Mouse (Mus musculus) adrenal gland, adult 2 months (tissue): ENCODE results near the gene Ptges3. TPM values are rescaled to one million over a fixed set of nuclear protein-coding genes. Genes with fewer than 3 reads are reported as not detected.
"Not testable (repeated sequence)": the region's sequence is repeated elsewhere in the genome, so short reads cannot be mapped to it uniquely, and the experiment has no call there.

Experiments used
- DNase-seq: peaks from one replicate; pipeline ENCODE4 v3.0.0; 2021
- long read RNA-seq: library from polyadenylated mRNA; stranded (forward); transcript quantifications from one replicate; pipeline ENCODE4 v2.0.0, GENCODE M21; 2021
- polyA plus RNA-seq: library from polyadenylated mRNA; depleted of rRNA; stranded (reverse); fragments of >200 nt; gene quantifications from 2 replicates; pipeline ENCODE4 v1.2.3, GENCODE M21; 2012; rRNA removed
- total RNA-seq, 2 experiments: library from RNA; stranded (reverse); gene quantifications; 2 replicates each; pipeline ENCODE4 v1.2.3; 2021

Gene Ptges3
- total RNA-seq (100 to 1,000 TPM; 179 to 195 TPM), polyA plus RNA-seq (124 and 151 TPM in 2 replicates)
- long read RNA-seq, transcript Ptges3-201 (8 exons, 2,000 nt): major isoform, 128 of 133 reads
- long read RNA-seq, partial matches to known transcripts: 2 of 133 reads
- long read RNA-seq, other reads (novel, unspliced or antisense): 3 of 133 reads

DNA sequence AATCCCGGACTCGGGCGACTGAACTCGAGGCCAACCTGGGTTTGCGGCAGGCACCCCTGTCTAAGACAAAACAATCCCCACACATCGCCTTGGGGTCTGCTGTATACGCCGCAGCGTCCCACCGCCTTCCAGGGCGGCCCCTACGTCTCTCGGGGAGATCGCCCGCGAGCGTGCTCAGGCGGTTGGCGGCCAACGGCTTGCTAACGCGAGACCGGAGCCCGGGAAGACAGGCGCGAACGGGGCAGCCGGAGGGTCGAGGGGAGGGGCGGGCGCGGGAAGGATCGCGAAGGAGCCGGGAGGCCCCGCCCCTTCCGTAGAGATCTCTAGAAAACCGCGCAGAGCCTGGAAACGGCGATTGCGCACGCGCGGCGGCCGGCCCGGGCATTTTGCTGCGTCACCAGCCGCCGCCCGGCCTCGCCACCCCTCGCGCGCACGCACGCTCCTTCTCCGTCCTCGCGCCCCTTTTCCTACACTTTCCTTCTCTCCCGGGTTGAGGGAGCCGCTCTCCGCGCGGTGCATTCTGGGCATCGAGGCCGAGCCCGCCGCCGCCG lies at the start of gene Ptges3:
TSS of gene Ptges3 (plus strand) at position 354 of the 551 bp plus-strand sequence.
- peak; percentile 98 for DNase-seq

DNA sequence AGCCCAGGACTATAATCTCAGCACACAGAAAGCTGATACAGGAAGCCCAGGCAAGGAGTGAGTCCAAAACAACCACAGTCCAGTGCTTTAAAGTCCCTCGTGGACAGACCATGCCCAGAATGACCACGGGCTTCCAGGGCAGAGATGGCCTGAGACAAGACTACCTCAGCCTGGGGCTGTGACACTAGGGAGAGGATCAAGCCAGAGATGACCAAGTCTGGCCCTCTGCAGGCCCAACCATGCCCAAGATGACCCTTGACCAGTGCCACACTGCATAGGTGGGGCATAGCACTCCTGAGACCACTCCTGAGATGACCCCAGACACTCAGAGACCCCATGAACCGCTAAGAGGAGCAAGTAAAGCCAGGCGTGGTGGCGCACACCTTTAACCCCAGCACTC lies 49.0 kb upstream of the Ptges3 start:
- no peak for DNase-seq

DNA sequence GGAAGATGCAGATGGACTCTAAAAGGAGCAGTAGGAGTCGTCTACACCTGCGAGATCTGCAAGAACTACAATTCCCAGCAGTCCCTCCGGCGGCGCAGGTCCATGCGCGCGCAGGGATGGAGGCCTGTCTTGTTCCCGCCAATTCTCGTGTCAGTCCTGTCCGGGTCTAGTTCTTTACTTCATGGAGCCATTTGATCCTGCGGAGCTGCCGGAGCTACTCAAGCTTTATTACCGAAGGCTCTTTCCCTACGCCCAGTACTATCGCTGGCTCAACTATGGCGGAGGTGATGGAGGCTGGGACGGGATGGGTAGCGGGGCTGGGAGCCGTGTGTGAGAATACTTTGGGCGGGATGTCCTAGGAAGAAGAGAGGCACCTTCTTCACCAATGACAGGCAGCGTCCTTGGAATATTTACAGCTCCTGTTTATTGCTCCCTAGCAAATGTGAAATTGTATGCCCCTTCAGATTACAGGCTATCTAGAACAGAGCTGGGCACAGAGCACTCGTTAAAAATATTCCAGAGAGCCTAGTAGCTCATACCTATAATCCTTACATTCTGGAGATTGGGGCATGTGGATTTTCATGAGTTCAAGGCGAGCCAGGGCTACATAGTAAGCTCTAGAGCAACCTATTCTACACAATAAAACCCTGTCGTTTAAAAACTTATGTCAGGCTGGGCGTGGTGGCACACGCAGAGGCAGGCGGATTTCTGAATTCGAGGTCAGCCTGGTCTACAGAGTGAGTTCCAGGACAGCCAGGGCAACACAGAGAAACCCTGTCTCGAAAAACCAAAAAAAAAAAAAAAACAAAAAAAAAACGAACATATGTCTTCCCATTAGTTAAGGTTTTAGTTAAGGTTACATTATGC lies 43.5 kb upstream of the Ptges3 start, which contains the start of gene Prim1:
TSS of gene Prim1 (plus strand) at position 101 of the 867 bp plus-strand sequence.
- DNase-seq: peak; percentile 83

DNA sequence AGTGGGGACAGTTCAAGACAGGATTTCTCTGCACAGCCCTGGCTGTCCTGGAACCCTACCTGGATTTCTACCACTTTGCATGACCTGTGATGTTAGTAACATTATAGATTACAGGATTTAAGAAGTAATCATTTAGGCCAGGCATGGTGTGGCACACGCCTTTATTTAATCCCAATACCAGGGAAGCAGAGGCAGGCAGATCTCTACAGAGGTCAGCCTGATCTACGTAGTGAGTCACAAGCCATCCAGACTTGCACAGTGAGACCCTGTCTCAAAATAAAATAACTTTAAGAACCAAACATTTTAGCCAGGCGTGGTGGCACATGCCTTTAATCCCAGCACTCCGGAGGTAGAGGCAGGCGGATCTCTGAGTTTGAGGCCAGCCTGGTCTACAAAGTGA lies 36.6 kb upstream of the Ptges3 start:
- DNase-seq: no peak

DNA sequence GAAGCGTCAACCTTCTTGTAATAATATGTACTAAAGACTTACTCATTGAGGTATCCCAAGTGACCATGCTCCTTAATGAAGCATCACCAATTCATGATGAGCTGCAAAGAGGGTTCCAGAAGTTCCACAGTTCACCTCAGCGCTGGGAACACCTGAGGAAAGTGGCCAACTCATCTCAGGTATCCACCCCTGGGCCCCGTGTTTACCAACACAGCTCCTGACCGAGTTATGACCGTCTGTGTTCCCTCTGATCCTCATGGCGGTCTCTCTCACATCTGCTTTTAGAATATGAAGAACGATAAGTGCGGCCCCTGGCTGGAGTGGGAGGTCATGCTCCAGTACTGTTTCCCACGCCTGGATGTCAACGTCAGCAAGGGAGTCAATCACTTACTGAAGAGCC lies 35.3 kb upstream of the Ptges3 start:
- no peak for DNase-seq

DNA sequence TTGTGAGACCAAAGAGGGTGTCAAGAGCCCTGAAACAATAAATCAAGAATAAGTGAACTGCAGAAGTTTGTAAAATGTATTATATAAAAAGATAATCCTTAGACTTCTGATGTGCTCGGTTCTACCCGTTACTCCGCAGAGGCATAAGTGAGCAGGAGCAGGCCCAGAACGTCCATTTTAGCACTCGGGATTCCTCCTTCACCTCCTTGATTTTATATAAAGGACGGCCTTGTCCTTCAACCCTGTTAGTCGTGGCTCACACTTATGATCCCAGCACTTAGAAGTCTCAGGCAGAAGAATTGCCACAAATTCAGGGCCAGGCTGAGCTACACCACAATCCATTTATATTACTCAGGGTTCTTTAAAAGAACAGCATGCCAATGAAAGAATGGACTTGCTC lies 28.8 kb upstream of the Ptges3 start:
- DNase-seq: no peak

DNA sequence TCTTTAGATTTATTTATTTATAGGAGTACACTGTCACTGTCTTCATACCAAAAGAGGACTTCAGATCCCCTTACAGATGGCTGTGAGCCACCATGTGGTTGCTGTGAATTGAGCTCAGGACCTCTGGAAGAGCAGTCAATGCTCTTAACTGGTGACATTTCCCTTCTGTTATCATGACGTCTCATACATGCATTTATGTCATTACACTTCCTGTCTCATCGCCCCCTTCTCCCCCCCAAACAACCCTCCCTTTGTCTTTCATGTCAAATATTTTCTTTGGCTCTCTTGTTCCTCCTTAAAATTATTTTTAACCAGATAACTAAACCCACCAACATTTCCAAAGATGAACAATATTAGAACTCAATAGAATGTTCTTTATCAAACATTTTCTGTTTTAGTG lies 27.9 kb upstream of the Ptges3 start:
- no peak for DNase-seq

DNA sequence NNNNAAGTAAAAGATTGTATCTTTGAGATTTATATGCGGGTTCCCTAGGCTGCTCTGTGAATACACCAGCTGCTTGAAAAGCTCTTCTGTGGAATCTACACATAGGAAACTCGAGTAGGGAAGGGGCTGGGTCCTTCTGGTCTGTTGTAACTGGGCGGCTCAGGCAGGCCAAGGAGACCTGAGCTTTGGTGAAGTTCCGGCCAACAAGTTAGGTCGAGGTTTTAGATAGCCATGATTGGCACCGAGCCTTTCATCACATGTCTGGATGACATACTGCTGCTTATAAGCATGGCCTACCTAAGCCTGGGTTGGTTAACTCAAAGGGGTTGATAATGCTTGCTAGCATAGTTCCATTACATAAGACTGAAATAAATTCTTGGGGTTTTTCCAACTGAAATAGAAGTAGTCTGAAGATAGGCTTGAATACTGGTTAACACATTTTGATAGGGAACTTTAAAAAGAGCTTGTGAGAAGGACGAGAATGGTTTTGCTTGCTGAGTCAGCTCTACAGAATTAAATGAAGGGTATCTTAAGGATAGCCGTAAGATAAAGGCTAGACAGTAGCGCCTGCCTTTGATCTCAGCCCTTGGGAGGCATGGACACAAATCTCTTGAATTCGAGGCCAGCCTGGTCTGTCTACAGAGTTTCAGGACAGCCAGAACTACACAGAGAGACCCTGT lies 21.9 kb upstream of the Ptges3 start:
- DNase-seq: peak; percentile 73

DNA sequence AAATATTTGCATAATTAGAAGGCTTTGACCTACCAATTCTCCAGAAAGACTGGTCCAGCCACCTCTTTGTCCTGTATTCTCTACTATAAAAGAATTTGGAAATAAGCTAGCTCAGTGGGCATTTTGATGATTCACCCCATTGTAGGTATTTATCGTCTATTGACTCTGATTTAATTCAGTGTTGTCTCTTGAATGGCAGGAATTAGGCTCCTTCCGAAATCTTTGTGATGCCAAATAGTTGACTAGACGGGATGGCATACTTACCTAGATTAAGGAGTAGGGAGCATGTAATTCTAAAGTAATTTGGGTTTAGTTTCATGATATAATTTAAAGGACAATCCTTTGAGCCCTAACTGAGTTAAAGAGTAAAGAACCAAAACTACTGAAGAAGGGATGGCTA lies 20.8 kb upstream of the Ptges3 start:
- DNase-seq: no peak

DNA sequence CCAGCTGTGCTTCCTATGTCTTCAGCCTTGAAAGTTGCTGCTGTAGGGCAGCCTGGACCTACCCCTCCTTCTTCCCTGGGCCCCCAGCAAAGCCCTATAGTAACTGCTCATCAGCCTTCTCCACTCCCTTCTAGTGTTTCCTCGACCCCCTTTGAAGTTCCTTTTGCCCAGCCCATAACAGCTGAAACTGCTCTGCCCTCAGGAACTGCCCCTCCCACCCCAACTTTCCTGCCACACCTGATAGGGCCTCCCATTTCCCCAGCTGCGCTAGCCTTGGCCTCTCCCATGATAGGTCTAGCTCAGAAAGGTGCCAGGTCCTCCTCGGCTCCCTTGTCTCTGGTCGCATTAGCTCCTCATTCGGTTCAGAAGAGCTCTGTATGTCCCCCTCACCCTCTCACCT lies 19.6 kb upstream of the Ptges3 start:
- DNase-seq: no peak

DNA sequence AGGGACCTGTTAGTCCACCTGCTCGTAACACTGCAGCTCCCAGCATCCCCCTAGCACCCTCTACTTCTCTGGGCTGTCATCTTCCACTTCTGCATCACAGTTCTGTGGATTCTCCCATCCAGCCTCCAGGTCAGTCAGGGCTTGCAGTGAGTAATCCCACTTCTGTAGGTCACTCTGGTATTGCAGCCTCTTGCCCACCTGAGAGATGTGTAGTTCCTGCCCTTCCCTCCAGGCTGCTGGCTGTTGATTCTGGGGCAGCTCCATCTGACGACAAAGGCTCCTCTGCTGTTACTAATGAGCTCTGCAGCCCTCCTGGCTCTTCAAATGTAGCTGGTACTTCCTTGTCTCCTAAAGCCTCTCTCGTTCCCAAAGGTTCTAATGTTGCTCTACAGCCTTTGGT lies 18.9 kb upstream of the Ptges3 start:
- DNase-seq: no peak

DNA sequence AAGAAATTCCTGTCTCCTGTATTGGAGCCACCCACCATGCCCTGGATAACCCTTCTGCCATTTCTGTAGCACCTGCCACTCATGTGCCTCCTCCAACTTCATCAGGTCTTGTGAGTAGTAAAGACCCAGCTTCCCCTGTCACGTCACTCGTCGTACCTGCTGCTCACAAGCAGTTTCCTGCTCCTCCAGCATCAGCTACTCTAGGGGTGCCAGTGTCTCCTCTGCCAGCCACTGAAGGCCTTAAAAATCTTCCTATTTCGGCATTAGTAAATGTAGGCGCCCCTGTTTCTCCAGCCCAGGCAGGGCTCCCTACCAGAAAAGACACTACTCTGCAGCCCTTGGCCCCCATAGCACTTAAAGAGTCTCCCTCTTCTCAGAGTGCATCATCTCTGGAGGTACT lies 18.5 kb upstream of the Ptges3 start:
- DNase-seq: no peak

DNA sequence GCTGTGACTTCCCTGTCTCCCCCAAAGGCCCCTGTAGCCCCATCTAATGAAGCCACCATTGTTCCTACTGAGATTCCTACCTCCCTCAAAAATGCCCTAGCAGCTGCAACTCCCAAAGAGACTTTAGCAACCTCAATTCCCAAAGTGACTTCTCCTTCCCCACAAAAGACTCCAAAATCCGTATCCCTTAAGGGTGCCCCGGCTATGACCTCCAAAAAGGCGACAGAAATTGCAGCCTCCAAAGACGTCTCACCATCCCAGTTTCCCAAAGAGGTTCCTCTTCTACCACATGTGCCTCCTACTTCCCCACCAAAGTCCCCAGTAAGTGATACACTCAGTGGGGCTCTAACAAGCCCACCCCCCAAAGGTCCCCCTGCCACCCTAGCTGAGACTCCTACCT lies 17.1 kb upstream of the Ptges3 start:
- DNase-seq: no peak

DNA sequence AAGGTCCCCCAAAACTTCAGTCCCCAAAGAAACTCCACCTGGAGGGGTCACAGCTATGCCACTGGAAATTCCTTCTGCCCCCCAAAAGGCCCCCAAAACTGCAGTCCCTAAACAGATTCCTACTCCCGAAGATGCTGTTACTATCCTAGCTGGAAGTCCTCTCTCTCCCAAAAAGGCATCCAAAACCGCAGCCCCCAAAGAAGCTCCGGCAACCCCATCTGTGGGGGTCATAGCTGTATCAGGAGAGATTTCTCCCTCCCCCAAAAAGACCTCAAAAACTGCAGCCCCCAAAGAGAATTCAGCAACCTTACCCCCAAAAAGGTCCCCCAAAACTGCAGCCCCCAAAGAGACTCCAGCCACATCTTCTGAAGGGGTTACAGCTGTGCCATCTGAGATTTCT lies 16.3 kb upstream of the Ptges3 start:
- DNase-seq: no peak

DNA sequence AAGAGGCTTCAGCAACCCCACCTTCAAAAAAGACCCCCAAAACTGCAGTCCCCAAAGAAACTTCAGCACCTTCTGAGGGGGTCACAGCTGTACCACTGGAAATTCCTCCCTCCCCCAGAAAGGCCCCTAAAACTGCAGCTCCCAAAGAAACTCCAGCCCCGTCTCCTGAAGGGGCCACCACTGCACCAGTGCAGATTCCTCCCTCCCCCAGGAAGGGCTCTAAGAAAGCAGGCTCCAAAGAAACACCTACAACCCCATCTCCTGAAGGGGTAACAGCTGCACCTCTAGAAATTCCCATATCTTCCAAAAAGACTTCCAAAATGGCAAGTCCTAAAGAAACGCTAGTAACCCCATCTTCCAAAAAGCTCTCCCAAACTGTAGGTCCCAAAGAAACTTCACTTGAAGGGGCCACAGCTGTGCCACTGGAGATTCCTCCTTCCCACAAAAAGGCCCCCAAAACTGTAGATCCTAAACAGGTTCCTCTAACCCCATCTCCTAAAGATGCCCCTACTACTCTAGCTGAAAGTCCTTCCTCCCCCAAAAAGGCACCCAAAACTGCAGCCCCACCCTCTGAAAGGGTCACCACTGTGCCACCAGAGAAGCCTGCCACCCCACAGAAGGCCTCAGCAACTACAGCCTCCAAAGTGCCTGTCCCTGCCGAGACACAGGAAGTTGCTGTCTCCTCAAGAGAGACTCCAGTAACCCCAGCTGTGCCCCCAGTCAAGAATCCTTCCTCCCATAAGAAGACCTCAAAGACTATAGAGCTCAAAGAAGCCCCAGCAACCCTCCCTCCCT lies 15.5 kb upstream of the Ptges3 start:
- DNase-seq: no peak

DNA sequence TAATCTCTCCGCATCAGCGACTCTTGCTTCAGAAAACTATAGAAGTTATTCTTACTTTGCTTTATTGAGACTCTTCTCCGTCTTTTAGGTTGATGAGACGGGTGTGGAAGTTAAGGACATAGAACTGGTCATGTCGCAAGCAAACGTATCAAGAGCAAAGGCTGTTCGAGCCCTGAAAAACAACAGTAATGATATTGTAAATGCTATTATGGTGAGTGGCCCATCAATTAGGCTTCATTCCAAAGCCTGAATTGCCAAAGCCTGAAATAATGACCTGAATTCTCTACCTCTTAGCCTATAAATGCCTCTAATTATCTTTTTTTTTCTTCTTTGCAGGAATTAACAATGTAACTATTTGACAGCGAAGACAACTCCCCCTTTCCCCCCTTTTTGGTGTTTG lies 10.6 kb upstream of the Ptges3 start:
- DNase-seq: no peak

DNA sequence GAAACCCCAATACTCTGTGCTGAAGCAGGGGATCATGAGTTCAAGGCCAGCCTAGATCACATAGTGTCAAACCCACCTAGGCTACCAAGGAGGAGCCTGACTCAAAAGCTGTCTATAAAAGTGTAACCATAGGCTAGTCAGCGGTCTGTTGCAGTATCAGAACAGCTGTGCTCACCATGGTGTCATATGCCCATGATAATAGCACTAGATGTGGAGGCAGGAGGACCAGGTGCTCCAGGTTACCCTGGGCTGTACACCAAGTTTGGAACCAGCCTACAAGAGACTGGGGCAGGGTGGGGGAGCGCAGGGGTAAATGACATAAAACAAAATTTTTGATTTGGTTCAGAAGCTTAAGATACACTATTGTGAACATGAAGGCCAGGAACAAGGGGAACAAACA lies 9.0 kb upstream of the Ptges3 start:
- no peak for DNase-seq

DNA sequence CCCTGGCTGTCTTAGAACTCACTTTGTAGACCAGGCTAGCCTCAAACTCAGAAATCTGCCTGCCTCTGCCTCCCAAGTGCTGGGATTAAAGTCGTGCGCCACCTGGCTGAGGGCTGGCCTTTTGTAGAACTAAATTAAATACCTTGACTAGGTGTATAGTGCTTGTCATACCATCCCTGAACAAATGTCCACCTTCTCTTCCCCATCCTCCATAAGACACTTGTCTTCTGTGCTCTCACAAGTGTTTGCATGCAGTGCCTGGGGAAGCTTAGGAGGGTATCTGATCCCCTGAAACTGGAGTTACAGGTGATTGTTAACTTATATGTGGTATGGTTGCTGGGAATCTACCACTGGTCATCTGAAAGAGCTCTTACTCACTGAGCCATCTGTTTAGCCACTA lies 8.4 kb upstream of the Ptges3 start:
- no peak for DNase-seq

DNA sequence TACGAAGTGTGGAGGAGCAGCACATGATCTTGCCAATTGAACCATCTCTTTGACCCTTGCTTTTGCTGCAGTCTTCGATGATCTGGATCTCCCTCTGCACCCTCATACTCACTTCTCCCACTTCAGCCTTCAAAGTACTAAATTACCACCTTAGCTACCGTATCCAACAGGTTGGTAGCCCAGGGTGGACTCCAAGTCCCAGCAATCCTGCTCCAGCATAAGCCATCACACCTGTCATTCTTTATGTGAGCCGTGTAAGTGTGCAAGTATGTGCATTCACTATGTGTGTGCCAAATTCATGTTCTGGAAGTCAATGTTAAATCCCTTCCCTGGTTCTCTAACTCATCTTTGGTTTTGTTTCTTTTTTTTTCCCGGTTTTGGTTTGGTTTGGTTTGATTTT lies 7.2 kb upstream of the Ptges3 start:
- DNase-seq: no peak

DNA sequence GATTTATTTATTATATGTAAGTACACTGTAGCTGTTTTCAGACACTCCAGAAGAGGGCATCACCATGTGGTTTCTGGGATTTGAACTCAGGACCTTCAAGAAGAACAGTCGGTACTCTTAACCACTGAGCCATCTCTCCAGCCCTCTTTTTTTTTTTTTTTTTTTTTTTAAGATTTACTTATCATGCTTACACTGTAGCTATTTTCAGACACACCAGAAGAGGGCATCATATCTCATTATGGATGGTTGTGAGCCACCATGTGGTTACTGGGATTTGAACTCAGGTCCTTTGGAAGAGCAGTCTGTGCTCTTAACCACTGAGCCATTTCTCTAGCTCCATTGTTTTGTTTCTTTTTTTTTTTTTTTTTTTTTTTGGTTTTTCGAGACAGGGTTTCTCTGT lies 6.6 kb upstream of the Ptges3 start:
- DNase-seq: not testable (repeated sequence)

DNA sequence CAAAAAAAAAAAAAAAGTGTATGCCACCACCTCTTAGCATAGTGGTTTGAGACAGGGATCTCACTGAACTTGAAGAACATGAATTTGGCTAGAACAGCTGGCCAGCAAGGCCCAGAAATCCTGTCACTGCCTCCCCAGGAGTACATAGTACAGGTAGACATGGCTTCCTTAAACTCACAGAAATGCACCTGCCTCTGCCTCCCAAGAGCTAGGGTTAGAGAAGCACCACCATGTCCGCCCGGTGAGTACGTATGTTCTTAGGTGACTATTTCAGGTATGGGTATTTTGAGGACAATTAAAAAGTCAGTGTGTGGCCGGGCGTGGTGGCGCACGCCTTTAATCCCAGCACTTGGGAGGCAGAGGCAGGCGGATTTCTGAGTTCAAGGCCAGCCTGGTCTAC lies 5.8 kb upstream of the Ptges3 start:
- no peak for DNase-seq

DNA sequence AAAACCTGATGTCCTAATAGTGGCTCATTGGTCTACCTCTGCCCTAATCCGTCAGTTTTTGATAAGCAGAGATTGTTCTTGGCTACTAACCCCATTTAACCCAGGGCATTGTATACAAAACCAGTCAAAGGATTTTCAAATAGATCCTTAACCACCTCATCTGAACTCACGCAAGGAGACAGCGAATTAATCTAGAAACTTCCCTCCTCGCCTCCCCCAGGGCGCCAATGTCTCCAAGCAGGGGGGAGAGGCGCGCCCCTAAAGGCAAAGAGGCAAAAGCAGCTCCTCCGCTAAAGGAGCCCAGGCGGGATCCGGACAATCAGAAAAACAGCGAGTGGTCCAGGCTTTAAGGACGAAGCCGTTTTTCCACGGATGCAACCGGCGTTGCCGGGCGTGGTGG lies 570 bp upstream of the Ptges3 start:
- DNase-seq: no peak
